Mouse (Mus musculus) midbrain, embryonic 14.5 days (tissue): ENCODE measurements around the gene Bmf. TPM values are rescaled to one million over a fixed set of nuclear protein-coding genes. Genes with fewer than 3 reads are reported as not detected.

ENCODE experiments used
- ATAC-seq: fragments of 200-750 bp; cut with Nextera tagmentation; 2 replicates; pipeline ENCODE4 v1.8.0; 2017; ENCODE audit warnings: moderate number of reproducible peaks, moderate library complexity; ENCODE audit not compliant: low FRiP score, low TSS enrichment
- DNase-seq: peaks from one replicate; pipeline ENCODE4 v3.0.0-alpha.2; 2015
- H3K27ac ChIP-seq: fragments of 300-500 bp; sonication (generic); replicated peaks from 2 replicates; pipeline ENCODE4 v1.5.1; 2014; ENCODE audit warnings: mild to moderate bottlenecking, low read depth, low read length, moderate library complexity
- H3K27me3 ChIP-seq: fragments of 300-500 bp; sonication (generic); 2 replicates; pipeline ENCODE4 v1.6.1; 2014; ENCODE audit warnings: low read length, control low read depth, mixed read lengths; ENCODE audit not compliant: control insufficient read depth, insufficient read depth
- H3K36me3 ChIP-seq: fragments of 300-500 bp; sonication (generic); 2 replicates; pipeline ENCODE4 v1.6.1; 2014; ENCODE audit warnings: low read length, control low read depth; ENCODE audit not compliant: control insufficient read depth, insufficient read depth
- H3K4me1 ChIP-seq: fragments of 300-500 bp; sonication (generic); 2 replicates; pipeline ENCODE4 v1.6.1; 2014; ENCODE audit warnings: mild to moderate bottlenecking, antibody characterized with exemption, low read length, control low read depth; ENCODE audit not compliant: control insufficient read depth, insufficient read depth
- H3K4me2 ChIP-seq: fragments of 300-500 bp; sonication (generic); 2 replicates; pipeline ENCODE4 v1.6.1; 2014; ENCODE audit warnings: mild to moderate bottlenecking, low read length, moderate library complexity
- H3K4me3 ChIP-seq: fragments of 300-500 bp; sonication (generic); replicated peaks from 2 replicates; pipeline ENCODE4 v1.5.1; 2014; ENCODE audit warnings: low read depth, low read length
- H3K9ac ChIP-seq: fragments of 300-500 bp; sonication (generic); replicated peaks from 2 replicates; pipeline ENCODE4 v1.6.1; 2014; ENCODE audit warnings: mild to moderate bottlenecking, low read length, moderate library complexity
- H3K9me3 ChIP-seq: fragments of 300-500 bp; sonication (generic); 2 replicates; pipeline ENCODE4 v1.6.1; 2016; ENCODE audit warnings: low read length, control low read depth, mixed read lengths; ENCODE audit not compliant: control insufficient read depth
- WGBS: fragments of 180-500 bp; shearing (Covaris S2); extraction: QIAGEN DNeasy Blood & Tissue Kit; methylation state at CpG from one replicate; pipeline ENCODE4 v1.1.7; 2014; 5-methylcytosine and 5-hydroxymethylcytosine counted together
- polyA plus RNA-seq: library from polyadenylated mRNA; unstranded; fragments of >200 nt; fragmentation: Nextera tagmentation; extraction: Ambion mirVana; gene quantifications from 2 replicates; pipeline ENCODE4 v1.2.1, GENCODE M21; 2014

Bmf gene
- 1.9 and 2.8 TPM in 2 replicates for polyA plus RNA-seq

- peak within 1 kb of the TSS; percentile 67 for H3K27ac ChIP-seq
- WGBS = 1% methylated on average over 45 of the region's 45 CpGs
- peak within 1 kb of the TSS; percentile 84 for H3K4me3 ChIP-seq
- no peaks in the 10 kb centered on the region for H3K36me3 ChIP-seq
- H3K4me2 ChIP-seq = peak within 1 kb of the TSS; percentile 95
- peak; percentile 98 for DNase-seq
- H3K9me3 ChIP-seq = no peaks in the 10 kb centered on the region
- H3K4me1 ChIP-seq = peaks cover 24% of the 10 kb centered on the region; the same call in 1 of the 2 replicates
- ATAC-seq = peak; percentile 91
- H3K9ac ChIP-seq = peak within 1 kb of the TSS; percentile 78
- peaks cover 9% of the 10 kb centered on the region; the same call in 1 of the 2 replicates for H3K27me3 ChIP-seq
These were observed at the start of gene Bmf for GRCm38 (mm10) chr2:118549507-118550473. Gene Bmf (minus strand): TSS chr2:118549687.

GRCm38 (mm10) chr2:118599087-118599486 is 49.6 kb upstream of the Bmf start:
- Histone ChIP-seq H3K27ac (no peak overlapping the region), H3K4me2 (peak overlapping the region; percentile 72), H3K27me3 (no peaks in the 10 kb centered on the region), H3K4me1 (peaks cover 3% of the 10 kb centered on the region), H3K36me3 (no peaks in the 10 kb centered on the region), H3K4me3 (peak overlapping the region; percentile 58; the same call in 1 of the 2 replicates), H3K9ac (no peak overlapping the region), H3K9me3 (no peaks in the 10 kb centered on the region)
- 35% methylated on average over 5 of the region's 5 CpGs for WGBS
- no peak for DNase-seq
- no peak for ATAC-seq

- peak; percentile 97 for DNase-seq
- H3K9me3 ChIP-seq = no peaks in the 10 kb centered on the region
- peaks cover 3% of the 10 kb centered on the region for H3K4me1 ChIP-seq
- ATAC-seq = peak; percentile 96
- H3K27ac ChIP-seq = no peak within 1 kb of the TSS
- H3K4me2 ChIP-seq = peak within 1 kb of the TSS; percentile 72
- no peaks in the 10 kb centered on the region for H3K27me3 ChIP-seq
- 6% methylated on average over 41 of the region's 41 CpGs for WGBS
- peak within 1 kb of the TSS; percentile 58 for H3K4me3 ChIP-seq
- peak within 1 kb of the TSS; percentile 48 for H3K9ac ChIP-seq
- H3K36me3 ChIP-seq = no peaks in the 10 kb centered on the region
These were observed 48.4 kb upstream of the Bmf start, which contains the start of gene Bub1b for GRCm38 (mm10) chr2:118597673-118598568. Gene Bub1b (plus strand): TSS chr2:118598211.

- Histone ChIP-seq H3K9ac (no peak overlapping the region), H3K4me2 (no peak overlapping the region), H3K4me3 (no peak overlapping the region), H3K4me1 (no peaks in the 10 kb centered on the region), H3K9me3 (no peaks in the 10 kb centered on the region), H3K27me3 (no peaks in the 10 kb centered on the region), H3K36me3 (no peaks in the 10 kb centered on the region), H3K27ac (no peak overlapping the region)
- ATAC-seq (no peak), DNase-seq (no peak)
- WGBS = 89% methylated on average over 4 of the region's 4 CpGs
These were observed 41.6 kb upstream of the Bmf start for GRCm38 (mm10) chr2:118591083-118591482.

- 64% methylated on average over 3 of the region's 3 CpGs for WGBS
- Histone ChIP-seq H3K9me3 (no peaks in the 10 kb centered on the region), H3K4me1 (no peaks in the 10 kb centered on the region), H3K4me2 (no peak overlapping the region), H3K4me3 (no peak overlapping the region), H3K27me3 (no peaks in the 10 kb centered on the region), H3K27ac (no peak overlapping the region), H3K36me3 (no peaks in the 10 kb centered on the region), H3K9ac (no peak overlapping the region)
- DNase-seq (no peak), ATAC-seq (no peak)
These were observed 38.2 kb upstream of the Bmf start for GRCm38 (mm10) chr2:118587686-118588085.

- DNase-seq (no peak), ATAC-seq (no peak)
- Histone ChIP-seq H3K9me3 (no peaks in the 10 kb centered on the region), H3K4me2 (no peak overlapping the region), H3K27ac (no peak overlapping the region), H3K27me3 (no peaks in the 10 kb centered on the region), H3K36me3 (no peaks in the 10 kb centered on the region), H3K9ac (no peak overlapping the region), H3K4me1 (no peaks in the 10 kb centered on the region), H3K4me3 (no peak overlapping the region)
- 86% methylated on average over 5 of the region's 5 CpGs for WGBS
These were observed 36.5 kb upstream of the Bmf start for GRCm38 (mm10) chr2:118586013-118586412.

GRCm38 (mm10) chr2:118573135-118573534 is 23.6 kb upstream of the Bmf start:
- no peak overlapping the region for H3K4me3 ChIP-seq
- no peak for ATAC-seq
- H3K4me2 ChIP-seq = no peak overlapping the region
- DNase-seq = no peak
- no peaks in the 10 kb centered on the region for H3K9me3 ChIP-seq
- H3K27me3 ChIP-seq = no peaks in the 10 kb centered on the region
- 90% methylated on average over 3 of the region's 3 CpGs for WGBS
- H3K9ac ChIP-seq = no peak overlapping the region
- H3K27ac ChIP-seq = no peak overlapping the region
- no peaks in the 10 kb centered on the region for H3K36me3 ChIP-seq
- H3K4me1 ChIP-seq = no peaks in the 10 kb centered on the region

- no peak for DNase-seq
- no peak overlapping the region for H3K9ac ChIP-seq
- WGBS = 41% methylated on average over 9 of the region's 9 CpGs
- no peaks in the 10 kb centered on the region for H3K4me1 ChIP-seq
- no peaks in the 10 kb centered on the region for H3K9me3 ChIP-seq
- ATAC-seq = no peak
- H3K4me3 ChIP-seq = no peak overlapping the region
- no peak overlapping the region for H3K27ac ChIP-seq
- no peak overlapping the region for H3K4me2 ChIP-seq
- no peaks in the 10 kb centered on the region for H3K27me3 ChIP-seq
- H3K36me3 ChIP-seq = no peaks in the 10 kb centered on the region
These were observed 22.8 kb upstream of the Bmf start for GRCm38 (mm10) chr2:118572183-118572836.
